23 mouse cellular contexts compared by ENCODE assay signal in genomic region chr3:35142683-35143082, GRCm38 (mm10).
DNase-seq lines count a peak whose midpoint lies in the region; ATAC-seq and TF ChIP-seq lines count a peak whose summit lies in the region.
"Had no signal": no experiment of that assay in that cellular context is flagged by ENCODE, and none has a peak within 500 bp of the region (broad histone marks: within the 10 kb centered on the region; RNA-seq: fewer than 3 reads in every experiment).

No protein-coding gene starts in this region.

- no peak for ATAC-seq in hindbrain, embryonic 14.5 days (ENCODE audit: low FRiP score)
- ATAC-seq in neural tube, embryonic 15.5 days (ENCODE audit: low FRiP score), result no peak
- ATAC-seq: activated CD4-positive, CD25-positive, alpha-beta regulatory T cell, adult 4 months; CD4-positive, CD25-positive, alpha-beta regulatory T cell, adult 4 months; Patski had no signal

- no peaks in the 10 kb centered on the region for H3K79me2 ChIP-seq in CH12.LX (replicated peaks; ENCODE audit: control insufficient read depth, extremely low read depth, insufficient read depth, poor library complexity, severe bottlenecking)

- no peak for TF ChIP-seq CTCF in layer of hippocampus, adult 2 months (conservative IDR thresholded peaks at IDR 0.05)
- no peak for TF ChIP-seq CTCF in CH12.LX (conservative IDR thresholded peaks at IDR 0.05 in 1 of 2, IDR thresholded peaks at IDR 0.05 in 1 of 2; ENCODE audit: low read depth in 2 of 2, low read length in 2 of 2)

- TF ChIP-seq RAD21 in CH12.LX (IDR thresholded peaks at IDR 0.05; ENCODE audit: low read depth, low read length), result no peak

- H3K27me3 ChIP-seq in hindbrain, embryonic 14.5 days (ENCODE audit: control insufficient read depth, insufficient read depth, low read length), result no peaks in the 10 kb centered on the region
- no peaks in the 10 kb centered on the region for H3K27me3 ChIP-seq in hindbrain, embryonic 10.5 days (ENCODE audit: insufficient read depth, poor library complexity, severe bottlenecking)
- no peaks in the 10 kb centered on the region for H3K27me3 ChIP-seq in neural tube, embryonic 15.5 days (replicated peaks)
- H3K27me3 ChIP-seq in CH12.LX (replicated peaks), result peaks cover 28% of the 10 kb centered on the region

- no peak overlapping the region for H3K9ac ChIP-seq in hindbrain, embryonic 14.5 days
- no peak overlapping the region for H3K9ac ChIP-seq in neural tube, embryonic 15.5 days (replicated peaks)
- H3K9ac ChIP-seq in CH12.LX (ENCODE audit: insufficient read depth, low read depth), result no peak overlapping the region

- H3K36me3 ChIP-seq in hindbrain, embryonic 14.5 days (replicated peaks; ENCODE audit: control insufficient read depth, insufficient read depth), result no peaks in the 10 kb centered on the region
- H3K36me3 ChIP-seq in hindbrain, embryonic 10.5 days, result no peaks in the 10 kb centered on the region
- H3K36me3 ChIP-seq in neural tube, embryonic 15.5 days, result no peaks in the 10 kb centered on the region
- H3K36me3 ChIP-seq in CH12.LX (replicated peaks in 1 of 2; ENCODE audit: control insufficient read depth in 1 of 2, insufficient read depth in 1 of 2, low read length in 1 of 2), result no peaks in the 10 kb centered on the region
- H3K36me3 ChIP-seq: G1E had no signal

- no peak for DNase-seq in hindbrain, embryonic 14.5 days (ENCODE audit: low spot score)
- DNase-seq in hindbrain, embryonic 10.5 days (ENCODE audit: low spot score), result no peak
- no peak for DNase-seq in layer of hippocampus, adult 2 months (ENCODE audit: low spot score in 2 of 2)
- no peak for DNase-seq in layer of hippocampus, adult 8-10 months (ENCODE audit: low spot score in 2 of 2)
- DNase-seq in neural tube, embryonic 10.5 days (ENCODE audit: extremely low spot score, low spot score), result no peak
- peak; percentile 45 for DNase-seq in CH12.LX (ENCODE audit: extremely low read depth)
- no peak for DNase-seq in c-Kit-positive CD71-positive TER-119-positive erythroid progenitor cells, embryonic 14.5 days (ENCODE audit: low spot score)
- DNase-seq: adrenal gland, adult 2 months; adrenal gland, adult 8-10 months; adrenal gland, postnatal 10 days; adrenal gland, postnatal 14 days; adrenal gland, postnatal 25 days; adrenal gland, postnatal 36 days; B cell, adult 2 months; cerebellum, adult 11 months; cerebellum, adult 11-12 months; cerebellum, adult 18-20 months; cerebellum, adult 2 months had no signal

- H3K4me3 ChIP-seq in hindbrain, embryonic 14.5 days (replicated peaks; ENCODE audit: low read length), result no peak overlapping the region
- no peak overlapping the region for H3K4me3 ChIP-seq in hindbrain, embryonic 10.5 days
- H3K4me3 ChIP-seq in layer of hippocampus, adult 2 months, result no peak overlapping the region
- H3K4me3 ChIP-seq in neural tube, embryonic 15.5 days (replicated peaks), result no peak overlapping the region
- H3K4me3 ChIP-seq in CH12.LX (replicated peaks in 1 of 3; ENCODE audit: low read depth in 2 of 3, low read length in 2 of 3, poor library complexity in 1 of 3), result no peak overlapping the region

- H3K4me1 ChIP-seq in hindbrain, embryonic 14.5 days (replicated peaks; ENCODE audit: control insufficient read depth, insufficient read depth, low read length), result no peaks in the 10 kb centered on the region
- peaks cover 5% of the 10 kb centered on the region; the same call in 1 of the 2 replicates for H3K4me1 ChIP-seq in hindbrain, embryonic 10.5 days (replicated peaks)
- H3K4me1 ChIP-seq in neural tube, embryonic 15.5 days, result no peaks in the 10 kb centered on the region
- peaks cover 5 to 18% of the 10 kb centered on the region in 2 experiments; a peak in 3 of 4 replicates for H3K4me1 ChIP-seq in CH12.LX (ENCODE audit: control insufficient read depth in 1 of 2, insufficient read depth in 2 of 2)

- 87% methylated on average over 2 of the region's 2 CpGs for WGBS in hindbrain, embryonic 14.5 days
- 77% methylated on average over 2 of the region's 2 CpGs for WGBS in hindbrain, embryonic 10.5 days
- WGBS in neural tube, embryonic 15.5 days, result 80% methylated on average over 2 of the region's 2 CpGs

- peak; percentile 72 for TF ChIP-seq EP300 in CH12.LX (IDR thresholded peaks at IDR 0.05; ENCODE audit: low read length)

- no peak for TF ChIP-seq POLR2A in CH12.LX (IDR thresholded peaks at IDR 0.05; ENCODE audit: low read depth, low read length)

- peak overlapping the region; percentile 33; the same call in 1 of the 2 replicates for H3K27ac ChIP-seq in hindbrain, embryonic 14.5 days
- H3K27ac ChIP-seq in hindbrain, embryonic 10.5 days, result no peak overlapping the region
- peak overlapping the region; percentile 63 for H3K27ac ChIP-seq in layer of hippocampus, adult 2 months
- 0 out of 2 replicates have a peak overlapping the region, but pooled peaks have one; percentile 68 for H3K27ac ChIP-seq in neural tube, embryonic 15.5 days (replicated peaks)
- no peak overlapping the region for H3K27ac ChIP-seq in CH12.LX (ENCODE audit: insufficient read depth, low read depth)

- H3K9me3 ChIP-seq in hindbrain, embryonic 14.5 days (ENCODE audit: control insufficient read depth, low read length), result no peaks in the 10 kb centered on the region
- peaks cover 4% of the 10 kb centered on the region; the same call in 1 of the 2 replicates for H3K9me3 ChIP-seq in hindbrain, embryonic 10.5 days
- no peaks in the 10 kb centered on the region for H3K9me3 ChIP-seq in neural tube, embryonic 15.5 days (replicated peaks)
- H3K9me3 ChIP-seq in CH12.LX (replicated peaks; ENCODE audit: low read length), result peaks cover 9% of the 10 kb centered on the region

- H3K4me2 ChIP-seq in hindbrain, embryonic 14.5 days (replicated peaks), result no peak overlapping the region
- no peak overlapping the region for H3K4me2 ChIP-seq in neural tube, embryonic 15.5 days
- no peak overlapping the region for H3K4me2 ChIP-seq in CH12.LX (ENCODE audit: insufficient read depth, low read depth, poor library complexity, severe bottlenecking)

- dilution Hi-C loops in CH12.LX (cut with MboI; ENCODE audit: extremely low pct_ligation_motif_present, extremely low pct_unique_long_range_greater_than_20kb, low sequenced_read_pairs), result no loop called here

- in situ Hi-C loops in CH12.LX (cut with MboI; ENCODE audit: low pct_ligation_motif_present, low pct_unique_long_range_greater_than_20kb, low sequenced_read_pairs), result no loop called here

TF ChIP-seq in CH12.LX, 34 proteins besides CTCF, POLR2A, EP300 and RAD21:
- peak; percentile 68; the same call in 1 of the 2 replicates for TF ChIP-seq IRF4 (IDR thresholded peaks at IDR 0.05; ENCODE audit: low read depth, low read length)
- TF ChIP-seq E2F4 (IDR thresholded peaks at IDR 0.05; ENCODE audit: insufficient replicate concordance, low read depth, low read length), result no peak
- TF ChIP-seq BHLHE40 (IDR thresholded peaks at IDR 0.05; ENCODE audit: low read depth, low read length), result peak; percentile 45
- TF ChIP-seq MAFK (IDR thresholded peaks at IDR 0.05; ENCODE audit: insufficient replicate concordance, low read length), result peak; percentile 76
- no peak for TF ChIP-seq ELF1 (IDR thresholded peaks at IDR 0.05; ENCODE audit: low read depth, low read length)
- TF ChIP-seq ETS1 (conservative IDR thresholded peaks at IDR 0.05; ENCODE audit: low read depth, low read length), result 0 out of 2 replicates have a peak, but pooled peaks have one; percentile 15

Comparison
In these comparisons a context has a peak if more than half of its experiments do, and no peak if none do; other contexts are left out.
1. H3K27ac ChIP-seq: peak in hindbrain, embryonic 14.5 days (single experiment), layer of hippocampus, adult 2 months (single experiment) and neural tube, embryonic 15.5 days (single experiment); none in hindbrain, embryonic 10.5 days (single experiment) and CH12.LX (single experiment).